Mouse (Mus musculus) MN1 (cell line): ENCODE data around the gene Nin.
A peak's percentile ranks its signal among the peaks of the same experiment; 100 is the strongest.

ENCODE experiments used
- DNase-seq: peaks from one replicate; pipeline ENCODE4 v3.0.0-alpha.2; 2016; ENCODE audit warnings: low spot score

Gene Nin

GRCm38 (mm10) chr12:70010356-70010755 is 103.2 kb downstream of the Nin start:
- no peak for DNase-seq

- DNase-seq = no peak
These were observed 108.4 kb downstream of the Nin start for GRCm38 (mm10) chr12:70005103-70005502.

- DNase-seq = no peak
These were observed 115.1 kb downstream of the Nin start for GRCm38 (mm10) chr12:69998186-69998983.

- no peak for DNase-seq
These were observed 118.1 kb downstream of the Nin start for GRCm38 (mm10) chr12:69995382-69995781.

- peak; percentile 87 for DNase-seq
These were observed 126.6 kb downstream of the Nin start, which contains the start of gene Sav1 for GRCm38 (mm10) chr12:69986786-69987497. Gene Sav1, minus strand, starts transcription at chr12:69987002.

- DNase-seq = peak; percentile 55
These were observed 127.2 kb downstream of the Nin start for GRCm38 (mm10) chr12:69986241-69986762.

- peak; percentile 7 for DNase-seq
These were observed 128.0 kb downstream of the Nin start for GRCm38 (mm10) chr12:69985546-69985945.

GRCm38 (mm10) chr12:69982874-69983273 is 130.6 kb downstream of the Nin start:
- DNase-seq = no peak

- DNase-seq = no peak
These were observed 136.0 kb downstream of the Nin start for GRCm38 (mm10) chr12:69977376-69977998.

GRCm38 (mm10) chr12:69976688-69977087 is 136.8 kb downstream of the Nin start:
- no peak for DNase-seq

GRCm38 (mm10) chr12:69973666-69974065 is 139.9 kb downstream of the Nin start:
- no peak for DNase-seq

GRCm38 (mm10) chr12:69968154-69968553 is 145.4 kb downstream of the Nin start:
- no peak for DNase-seq

GRCm38 (mm10) chr12:69967112-69967511 is 146.4 kb downstream of the Nin start:
- DNase-seq = no peak

GRCm38 (mm10) chr12:69966071-69966470 is 147.4 kb downstream of the Nin start:
- DNase-seq = no peak

- DNase-seq = no peak
These were observed 147.9 kb downstream of the Nin start for GRCm38 (mm10) chr12:69965644-69966043.

GRCm38 (mm10) chr12:69963141-69963540 is 150.4 kb downstream of the Nin start:
- DNase-seq = no peak

GRCm38 (mm10) chr12:69962468-69962867 is 151.0 kb downstream of the Nin start:
- peak; percentile 36 for DNase-seq
